Mouse (Mus musculus) midbrain, embryonic 11.5 days (tissue): Measurements from ENCODE around the gene Gabbr2. TPM values are rescaled to one million over a fixed set of nuclear protein-coding genes. Genes with fewer than 3 reads are reported as not detected.
A peak's percentile ranks its signal among the peaks of the same experiment; 100 is the strongest.

Source experiments
- ATAC-seq: fragments of 200-750 bp; cut with Nextera tagmentation; 2 replicates; pipeline ENCODE4 v1.8.0; 2017; ENCODE audit warnings: moderate TSS enrichment, moderate library complexity; ENCODE audit not compliant: low FRiP score
- DNase-seq: peaks from one replicate; pipeline ENCODE4 v3.0.0; 2015; ENCODE audit warnings: low spot score; ENCODE audit errors: missing footprints
- H3K27ac ChIP-seq: fragments of 300-500 bp; sonication (generic); 2 replicates; pipeline ENCODE4 v1.5.1; 2014; ENCODE audit warnings: low read depth, low read length
- H3K27me3 ChIP-seq: fragments of 300-500 bp; sonication (generic); 2 replicates; pipeline ENCODE4 v1.6.1; 2014; ENCODE audit warnings: mild to moderate bottlenecking, low read length, moderate library complexity, mixed read lengths; ENCODE audit not compliant: control insufficient read depth, insufficient read depth
- H3K36me3 ChIP-seq: fragments of 300-500 bp; sonication (generic); 2 replicates; pipeline ENCODE4 v1.6.1; 2014; ENCODE audit warnings: mild to moderate bottlenecking, low read length, moderate library complexity, mixed read lengths; ENCODE audit not compliant: control insufficient read depth, insufficient read depth
- H3K4me1 ChIP-seq: fragments of 300-500 bp; sonication (generic); 2 replicates; pipeline ENCODE4 v1.6.1; 2014; ENCODE audit warnings: low read length; ENCODE audit not compliant: control insufficient read depth, insufficient read depth
- H3K4me2 ChIP-seq: fragments of 300-500 bp; sonication (generic); 2 replicates; pipeline ENCODE4 v1.6.1; 2014; ENCODE audit warnings: mild to moderate bottlenecking, moderate library complexity
- H3K4me3 ChIP-seq: fragments of 300-500 bp; sonication (generic); 2 replicates; pipeline ENCODE4 v1.5.1; 2014; ENCODE audit warnings: low read depth, low read length
- H3K9ac ChIP-seq: fragments of 300-500 bp; sonication (generic); 2 replicates; pipeline ENCODE4 v1.6.1; 2014; ENCODE audit warnings: low read length
- H3K9me3 ChIP-seq: fragments of 300-500 bp; sonication (generic); 2 replicates; pipeline ENCODE4 v1.6.1; 2016; ENCODE audit warnings: low read length; ENCODE audit not compliant: control insufficient read depth
- WGBS: fragments of 180-500 bp; shearing (Covaris S2); extraction: QIAGEN DNeasy Blood & Tissue Kit; methylation state at CpG from one replicate; pipeline ENCODE4 v1.1.7; 2014; 5-methylcytosine and 5-hydroxymethylcytosine counted together
- polyA plus RNA-seq: library from polyadenylated mRNA; unstranded; fragments of >200 nt; fragmentation: Nextera tagmentation; extraction: Ambion mirVana; gene quantifications from 2 replicates; pipeline ENCODE4 v1.2.1, GENCODE M21; 2014

Gabbr2 gene
- polyA plus RNA-seq, 1 experiment from 2014 or later: 0.38 TPM

DNA sequence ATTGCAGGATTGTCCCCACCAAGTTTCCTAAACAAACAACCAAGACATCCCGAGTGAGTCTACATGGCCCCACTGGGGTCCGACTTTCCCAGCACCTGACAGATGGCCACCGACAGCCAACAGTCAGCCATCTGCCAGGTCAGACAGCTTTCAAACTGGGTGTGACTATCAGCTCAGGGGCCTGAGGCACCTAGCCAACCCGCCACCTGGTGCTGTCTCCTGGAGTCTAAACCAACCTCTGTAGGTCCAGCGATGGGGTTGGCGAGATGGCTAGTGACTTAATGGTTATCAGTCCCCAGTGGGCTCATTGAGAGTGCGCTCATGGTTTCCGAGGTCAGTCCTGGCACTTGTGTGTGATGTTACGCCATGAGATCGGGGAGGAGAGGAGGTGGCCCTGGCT lies 366.6 kb downstream of the Gabbr2 start:
- WGBS: 84% methylated on average over 10 of the region's 10 CpGs
- Histone ChIP-seq H3K4me2 (no peak overlapping the region), H3K27me3 (no peaks in the 10 kb centered on the region; the same call in 1 of the 2 replicates), H3K9me3 (no peaks in the 10 kb centered on the region), H3K9ac (no peak overlapping the region), H3K36me3 (no peaks in the 10 kb centered on the region), H3K4me3 (no peak overlapping the region), H3K27ac (no peak overlapping the region), H3K4me1 (peaks cover 2% of the 10 kb centered on the region)
- DNase-seq (peak; percentile 2), ATAC-seq (no peak)

DNA sequence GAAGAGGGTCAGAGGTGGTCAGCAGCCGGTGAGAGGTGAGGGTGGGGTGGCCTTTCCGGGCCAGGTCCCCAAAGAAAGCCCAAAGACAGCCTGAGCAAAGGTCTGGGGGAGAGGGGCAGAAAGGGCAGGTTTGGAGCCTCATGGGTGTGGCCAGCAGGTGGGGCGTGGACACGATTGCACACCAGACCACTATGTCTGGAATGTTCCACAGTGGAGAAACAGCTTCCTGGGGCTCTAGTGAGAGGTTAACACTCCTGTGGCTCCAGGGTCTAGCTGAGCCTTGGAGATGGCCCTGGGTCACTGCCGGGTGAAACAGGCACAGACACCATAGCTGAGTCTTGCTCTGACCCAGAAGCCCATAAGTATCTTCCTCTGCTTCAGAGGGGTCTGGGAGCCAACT lies 368.7 kb downstream of the Gabbr2 start:
- DNase-seq (peak; percentile 28), ATAC-seq (no peak)
- WGBS: 81% methylated on average over 5 of the region's 5 CpGs
- no peak overlapping the region for H3K4me3 ChIP-seq
- H3K4me2 ChIP-seq: no peak overlapping the region
- H3K9me3 ChIP-seq: no peaks in the 10 kb centered on the region
- H3K4me1 ChIP-seq: peaks cover 5% of the 10 kb centered on the region
- H3K27me3 ChIP-seq: no peaks in the 10 kb centered on the region; the same call in 1 of the 2 replicates
- H3K27ac ChIP-seq: no peak overlapping the region
- H3K9ac ChIP-seq: no peak overlapping the region
- no peaks in the 10 kb centered on the region for H3K36me3 ChIP-seq

DNA sequence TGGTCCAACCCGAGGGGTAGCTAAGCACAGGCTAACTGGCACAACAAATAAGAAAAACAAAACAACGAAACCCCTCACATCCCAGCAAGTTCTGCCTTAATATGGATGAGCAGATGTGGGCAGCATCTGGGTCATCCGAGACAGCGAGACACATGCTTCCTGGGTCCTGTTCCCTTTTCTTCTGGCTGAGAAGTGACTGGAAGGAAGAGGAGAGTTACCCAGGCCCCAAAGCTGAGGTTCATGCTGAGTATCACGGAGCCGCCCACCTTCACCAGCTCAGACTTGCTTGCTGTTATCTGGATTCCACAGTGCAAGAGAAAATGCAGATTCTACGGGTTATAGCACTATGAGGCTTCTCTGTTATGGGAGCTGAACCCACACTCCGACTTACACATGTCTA lies 370.7 kb downstream of the Gabbr2 start:
- Histone ChIP-seq H3K36me3 (no peaks in the 10 kb centered on the region), H3K9ac (no peak overlapping the region), H3K27me3 (no peaks in the 10 kb centered on the region; the same call in 1 of the 2 replicates), H3K9me3 (no peaks in the 10 kb centered on the region), H3K4me3 (no peak overlapping the region), H3K4me2 (no peak overlapping the region), H3K27ac (no peak overlapping the region), H3K4me1 (peaks cover 5% of the 10 kb centered on the region)
- peak; percentile 79 for DNase-seq
- ATAC-seq: no peak
- WGBS: 77% methylated on average over 8 of the region's 8 CpGs

DNA sequence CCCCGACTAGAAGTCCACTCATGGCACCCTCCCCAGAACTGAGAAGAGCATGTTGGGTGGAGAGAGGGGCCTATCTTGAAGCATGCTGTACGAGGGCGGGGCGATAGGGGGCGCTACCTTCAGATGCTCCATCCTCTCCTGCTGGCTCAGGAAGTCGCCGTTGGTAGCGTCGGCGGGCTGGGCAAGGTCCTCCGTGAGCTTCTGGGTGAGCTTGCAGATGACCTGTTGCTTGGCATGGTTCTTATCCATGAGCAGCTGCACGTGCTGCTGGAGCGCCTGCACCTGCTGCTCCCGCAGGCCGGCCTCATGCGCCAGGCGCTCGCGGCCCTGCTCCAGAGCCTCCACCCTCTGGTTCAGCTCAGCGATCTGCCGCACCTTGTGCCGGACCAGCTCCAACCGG lies 371.3 kb downstream of the Gabbr2 start:
- H3K27me3 ChIP-seq: no peaks in the 10 kb centered on the region; the same call in 1 of the 2 replicates
- no peaks in the 10 kb centered on the region for H3K36me3 ChIP-seq
- peaks cover 5% of the 10 kb centered on the region for H3K4me1 ChIP-seq
- H3K27ac ChIP-seq: no peak overlapping the region
- H3K9me3 ChIP-seq: no peaks in the 10 kb centered on the region
- peak overlapping the region; percentile 21 for H3K4me3 ChIP-seq
- DNase-seq (peak; percentile 94), ATAC-seq (0 out of 2 replicates have a peak, but pooled peaks have one; percentile 35)
- 12% methylated on average over 23 of the region's 23 CpGs for WGBS
- H3K9ac ChIP-seq: peak overlapping the region; percentile 44
- peak overlapping the region; percentile 43 for H3K4me2 ChIP-seq

DNA sequence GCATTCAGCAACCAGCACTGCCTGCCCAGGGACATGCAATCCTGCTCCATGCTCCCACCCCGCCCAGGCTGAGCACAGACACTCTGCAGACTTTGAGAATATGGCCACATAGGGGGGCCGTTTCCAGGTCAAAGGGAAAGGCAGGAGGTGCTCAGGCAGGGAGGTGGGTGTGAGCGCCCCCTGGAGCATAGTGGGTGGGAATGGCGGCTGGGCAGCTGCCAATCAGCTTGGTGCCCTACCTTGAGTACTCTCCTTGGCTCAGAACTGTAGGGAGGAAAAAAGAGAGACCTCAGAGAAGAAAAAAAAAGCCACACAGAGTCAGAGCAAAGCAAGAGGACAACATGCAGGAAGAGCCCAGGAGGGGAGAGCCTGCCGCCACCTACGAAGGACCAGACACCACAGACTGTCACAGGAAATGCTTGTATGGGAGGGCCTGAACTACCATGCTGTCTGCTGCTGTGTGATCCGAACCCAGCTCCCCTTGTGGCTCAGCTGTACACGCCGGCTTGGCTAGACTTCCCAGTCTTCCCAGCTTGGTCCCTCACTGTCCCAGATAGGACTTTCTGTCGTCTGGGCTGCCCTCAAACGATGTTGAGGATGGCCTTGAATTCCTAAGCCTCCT lies 373.4 kb downstream of the Gabbr2 start:
- H3K4me2 ChIP-seq: no peak overlapping the region
- no peak for ATAC-seq

DNA sequence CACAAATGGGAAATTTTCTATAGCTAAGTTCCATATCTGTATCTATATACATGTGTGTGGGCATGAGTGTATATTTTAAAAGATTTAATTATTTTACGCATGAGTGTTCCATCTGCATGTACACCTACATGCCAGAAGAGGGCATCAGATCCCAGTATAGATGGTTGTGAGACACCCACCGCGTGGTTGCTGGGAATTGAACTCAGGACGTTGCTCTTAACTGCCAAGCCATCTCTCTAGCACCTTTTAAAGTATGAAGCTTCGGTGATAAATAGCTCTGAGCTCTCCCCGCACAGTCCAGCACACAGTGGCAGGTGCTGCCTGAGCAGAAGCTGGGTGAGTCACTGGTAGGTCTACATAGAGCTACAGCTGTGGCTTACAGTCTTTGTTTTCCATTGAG lies 374.3 kb downstream of the Gabbr2 start:
- Histone ChIP-seq H3K27ac (no peak overlapping the region), H3K9me3 (no peaks in the 10 kb centered on the region), H3K36me3 (no peaks in the 10 kb centered on the region), H3K4me3 (no peak overlapping the region), H3K4me2 (no peak overlapping the region), H3K9ac (no peak overlapping the region), H3K27me3 (no peaks in the 10 kb centered on the region; the same call in 1 of the 2 replicates), H3K4me1 (peaks cover 5% of the 10 kb centered on the region)
- no peak for ATAC-seq
- peak; percentile 77 for DNase-seq
- 80% methylated on average over 6 of the region's 6 CpGs for WGBS

More for the DNA sequence above, 373.4 kb downstream of the Gabbr2 start:
- H3K4me3 ChIP-seq: no peak overlapping the region
- DNase-seq: peak; percentile 54
- WGBS: 69% methylated on average over 11 of the region's 11 CpGs
- H3K9me3 ChIP-seq: no peaks in the 10 kb centered on the region
- H3K36me3 ChIP-seq: no peaks in the 10 kb centered on the region
- no peaks in the 10 kb centered on the region; the same call in 1 of the 2 replicates for H3K27me3 ChIP-seq
- peaks cover 5% of the 10 kb centered on the region for H3K4me1 ChIP-seq
- H3K27ac ChIP-seq: no peak overlapping the region
- no peak overlapping the region for H3K9ac ChIP-seq

DNA sequence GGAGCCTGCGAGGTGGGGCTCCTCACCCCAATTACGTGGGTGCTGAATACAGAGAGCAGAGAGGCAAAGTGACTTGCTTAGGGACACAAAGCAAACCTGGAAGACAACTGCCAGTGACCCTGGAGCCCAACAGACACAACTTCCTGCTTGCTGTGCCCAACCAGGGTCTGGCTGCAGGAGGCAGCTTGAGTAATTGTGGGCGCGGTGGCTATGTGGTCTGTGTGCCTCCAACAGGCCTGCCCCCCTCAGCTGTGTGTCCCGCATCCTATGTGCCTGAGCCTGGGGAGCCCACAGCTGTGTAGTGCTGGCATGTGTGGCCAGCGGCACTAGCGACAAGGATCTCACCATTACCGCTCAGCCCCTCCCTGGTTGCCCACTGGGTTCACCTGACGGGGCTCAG lies 377.0 kb downstream of the Gabbr2 start:
- peak; percentile 60 for DNase-seq
- Histone ChIP-seq H3K9me3 (no peaks in the 10 kb centered on the region), H3K36me3 (no peaks in the 10 kb centered on the region), H3K9ac (no peak overlapping the region), H3K4me3 (no peak overlapping the region), H3K27me3 (no peaks in the 10 kb centered on the region), H3K4me2 (no peak overlapping the region), H3K27ac (no peak overlapping the region), H3K4me1 (no peaks in the 10 kb centered on the region)
- 81% methylated on average over 9 of the region's 9 CpGs for WGBS
- ATAC-seq: no peak

DNA sequence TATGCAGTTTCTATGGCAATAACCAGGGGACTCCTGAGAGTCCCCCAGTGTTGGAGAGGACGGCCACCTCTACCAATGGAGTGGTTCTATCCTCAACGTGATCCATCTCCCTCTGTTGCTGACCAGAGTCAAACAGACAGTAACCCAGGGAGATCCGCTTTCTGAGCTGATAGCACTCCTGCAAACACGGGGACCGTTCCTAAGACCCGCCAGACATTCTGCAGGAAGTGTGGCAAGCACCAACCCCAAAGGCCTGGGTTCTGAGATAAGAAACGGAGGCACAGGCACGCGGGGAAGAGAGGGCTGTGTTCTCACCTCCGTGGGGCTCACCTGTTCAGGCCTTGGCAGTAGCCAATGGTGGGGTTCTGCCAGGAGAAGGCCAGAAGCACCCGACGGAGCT lies 378.1 kb downstream of the Gabbr2 start:
- no peak for ATAC-seq
- DNase-seq: no peak
- Histone ChIP-seq H3K9ac (no peak overlapping the region), H3K27ac (no peak overlapping the region), H3K4me3 (no peak overlapping the region), H3K9me3 (no peaks in the 10 kb centered on the region), H3K4me1 (no peaks in the 10 kb centered on the region), H3K4me2 (no peak overlapping the region), H3K36me3 (no peaks in the 10 kb centered on the region), H3K27me3 (no peaks in the 10 kb centered on the region)
- WGBS: 79% methylated on average over 12 of the region's 12 CpGs
